Mouse (Mus musculus) lung, postnatal 0 days (tissue): ENCODE results near the gene Cacna1g.

Experiments
- CTCF ChIP-seq: IDR thresholded peaks from 2 replicates; pipeline ENCODE4 v1.5.1; 2016; ENCODE audit warnings: antibody characterized with exemption, mild to moderate bottlenecking
- EP300 ChIP-seq: IDR thresholded peaks from 2 replicates; pipeline ENCODE4 v1.6.1; 2016; ENCODE audit warnings: antibody characterized with exemption, mild to moderate bottlenecking, control low read depth

- TF ChIP-seq CTCF (peak; percentile 76), EP300 (no peak)
Observed at GRCm38 (mm10) chr11:94420325-94420724, 53.7 kb downstream of the Cacna1g start.
